Mouse (Mus musculus) bone marrow macrophage, adult 2 months (primary cell): ENCODE results near the gene Ica1.

Experiments
- CTCF ChIP-seq: IDR thresholded peaks from 2 replicates; pipeline ENCODE4 v1.5.1; 2012; ENCODE audit warnings: low read depth, mild to moderate bottlenecking, low read length, moderate library complexity
- POLR2A ChIP-seq: IDR thresholded peaks from 2 replicates; pipeline ENCODE4 v1.6.1; 2012; ENCODE audit warnings: mild to moderate bottlenecking, low read depth, low read length, borderline replicate concordance

- TF ChIP-seq CTCF = no peak
- TF ChIP-seq POLR2A = no peak
These were observed 22.5 kb downstream of the Ica1 start for GRCm38 (mm10) chr6:8755760-8756276.
